Mouse (Mus musculus) stomach, embryonic 14.5 days (tissue): ENCODE measurements around the gene Upk3b. TPM values are rescaled to one million over a fixed set of nuclear protein-coding genes. Genes with fewer than 3 reads are reported as not detected.

Source experiments
- ATAC-seq: fragments of 200-750 bp; cut with Nextera tagmentation; 2 replicates; pipeline ENCODE4 v1.8.0; 2017; ENCODE audit warnings: low read depth, moderate TSS enrichment; ENCODE audit not compliant: insufficient number of reproducible peaks, insufficient read depth, low FRiP score
- H3K27ac ChIP-seq: fragments of 300-500 bp; sonication (generic); 2 replicates; pipeline ENCODE4 v1.5.1; 2014; ENCODE audit warnings: mild to moderate bottlenecking, low read length, moderate library complexity, mixed read lengths
- H3K27me3 ChIP-seq: fragments of 300-500 bp; sonication (generic); 2 replicates; pipeline ENCODE4 v1.6.1; 2014; ENCODE audit warnings: low read length, control low read depth, mixed read lengths; ENCODE audit not compliant: control insufficient read depth, insufficient read depth
- H3K36me3 ChIP-seq: fragments of 300-500 bp; sonication (generic); 2 replicates; pipeline ENCODE4 v1.6.1; 2014; ENCODE audit warnings: mild to moderate bottlenecking, control low read depth, low read length, moderate library complexity, mixed read lengths; ENCODE audit not compliant: control insufficient read depth, insufficient read depth
- H3K4me1 ChIP-seq: fragments of 300-500 bp; sonication (generic); 2 replicates; pipeline ENCODE4 v1.6.1; 2014; ENCODE audit warnings: low read length, control low read depth, mixed read lengths; ENCODE audit not compliant: control insufficient read depth, insufficient read depth
- H3K4me2 ChIP-seq: fragments of 300-500 bp; sonication (generic); replicated peaks from 2 replicates; pipeline ENCODE4 v1.6.1; 2014; ENCODE audit warnings: low read depth, low read length, control low read depth
- H3K4me3 ChIP-seq: fragments of 300-500 bp; sonication (generic); 2 replicates; pipeline ENCODE4 v1.5.1; 2014; ENCODE audit warnings: low read depth, low read length, control low read depth
- H3K9ac ChIP-seq: fragments of 300-500 bp; sonication (generic); replicated peaks from 2 replicates; pipeline ENCODE4 v1.6.1; 2014; ENCODE audit warnings: low read depth, mild to moderate bottlenecking, control low read depth, low read length, moderate library complexity, mixed read lengths
- H3K9me3 ChIP-seq: fragments of 300-500 bp; sonication (generic); 2 replicates; pipeline ENCODE4 v1.6.1; 2016; ENCODE audit warnings: low read depth, low read length, control low read depth; ENCODE audit not compliant: control insufficient read depth
- WGBS: fragments of 180-500 bp; shearing (Covaris S2); extraction: QIAGEN DNeasy Blood & Tissue Kit; methylation state at CpG from one replicate; pipeline ENCODE4 v1.1.7; 2014; 5-methylcytosine and 5-hydroxymethylcytosine counted together
- polyA plus RNA-seq: library from polyadenylated mRNA; unstranded; fragments of >200 nt; fragmentation: Nextera tagmentation; extraction: Ambion mirVana; gene quantifications from 2 replicates; pipeline ENCODE4 v1.2.1, GENCODE M21; 2014

The Upk3b gene
- polyA plus RNA-seq, 1 experiment from 2014 or later: 23.7 TPM

DNA sequence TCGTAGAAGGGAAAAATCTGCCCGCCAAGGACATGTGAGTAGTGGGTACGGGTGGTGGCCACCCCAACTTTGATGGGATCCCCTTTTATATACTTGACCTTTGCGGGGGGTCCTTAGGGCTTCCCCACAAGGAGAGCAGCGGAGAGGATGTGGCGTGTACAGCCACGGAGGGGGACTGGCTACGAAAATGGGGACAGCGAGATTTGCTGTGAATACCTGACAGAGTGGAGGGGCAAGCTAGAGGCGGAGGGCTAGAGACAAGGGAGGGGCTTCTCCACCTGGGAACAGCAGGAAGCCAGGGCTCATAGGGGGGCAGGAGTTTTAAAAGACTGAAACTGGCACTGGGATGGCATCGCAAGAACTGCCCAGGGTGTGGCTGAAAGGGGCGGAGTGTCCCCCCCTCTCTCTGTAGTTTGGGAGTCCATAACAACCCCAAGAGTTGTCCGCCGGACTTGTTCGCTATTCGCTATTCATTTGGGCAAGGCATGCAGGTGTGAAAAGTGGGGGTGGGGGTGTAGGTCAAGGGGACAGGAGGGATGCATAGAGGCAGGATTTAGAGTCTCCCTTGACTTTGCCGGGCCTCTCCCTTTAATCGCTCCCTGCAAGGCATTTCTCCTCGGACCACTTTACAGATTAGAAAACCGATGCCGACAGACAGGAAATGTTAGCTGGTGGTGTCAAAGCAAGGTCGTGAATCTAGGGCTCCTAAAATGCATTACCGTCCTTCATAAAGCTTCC, 46.0 kb downstream of the Upk3b start:
- WGBS: 3% methylated on average over 23 of the region's 23 CpGs
- Histone ChIP-seq H3K9me3 (no peaks in the 10 kb centered on the region), H3K4me1 (peaks cover 10% of the 10 kb centered on the region; the same call in 1 of the 2 replicates), H3K27me3 (no peaks in the 10 kb centered on the region), H3K4me3 (peak overlapping the region; percentile 46), H3K9ac (0 out of 2 replicates have a peak overlapping the region, but pooled peaks have one; percentile 23), H3K27ac (no peak overlapping the region), H3K36me3 (no peaks in the 10 kb centered on the region), H3K4me2 (peak overlapping the region; percentile 83)
- ATAC-seq: peak; percentile 2; the same call in 1 of the 2 replicates

DNA sequence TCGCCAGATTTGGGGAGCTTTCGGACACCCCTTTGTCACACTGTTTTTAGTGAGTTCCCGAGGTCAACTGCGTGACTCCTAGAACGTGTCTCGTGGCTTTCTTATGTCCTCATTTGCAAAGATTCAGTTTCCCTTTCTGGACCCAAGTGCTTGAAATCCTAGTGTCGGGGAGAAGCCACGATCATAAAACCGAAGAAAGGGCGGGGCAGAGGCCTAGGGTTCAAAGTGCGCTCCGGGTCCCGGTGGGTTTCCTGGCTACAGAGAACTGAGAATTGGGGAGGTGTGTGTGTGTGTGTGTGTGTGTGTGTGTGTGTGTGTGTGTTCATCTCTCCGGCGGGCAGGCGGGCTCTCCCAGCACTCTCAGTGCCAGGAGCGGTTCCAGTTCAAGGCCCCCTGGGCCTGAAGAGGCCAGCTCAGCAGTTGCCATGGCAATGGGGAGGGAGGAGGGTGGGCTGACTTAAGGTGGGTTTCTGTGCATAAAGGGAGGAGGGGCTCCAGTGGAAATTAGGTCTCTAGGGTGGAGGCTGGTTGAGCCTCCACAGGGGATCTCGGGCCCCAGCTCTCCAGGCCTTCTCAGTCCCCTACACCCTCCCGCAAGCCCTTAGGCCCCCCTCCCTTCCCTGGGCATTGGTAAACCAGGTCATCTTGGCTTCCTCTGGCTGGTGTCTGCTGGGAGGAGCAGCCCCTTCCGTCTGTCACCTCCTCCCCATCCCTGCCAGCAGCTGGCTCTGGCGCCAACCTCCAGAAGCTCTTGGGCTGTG, 46.8 kb downstream of the Upk3b start:
- ATAC-seq: no peak
- peaks cover 10% of the 10 kb centered on the region; the same call in 1 of the 2 replicates for H3K4me1 ChIP-seq
- WGBS: 18% methylated on average over 21 of the region's 21 CpGs
- no peaks in the 10 kb centered on the region for H3K27me3 ChIP-seq
- no peaks in the 10 kb centered on the region for H3K36me3 ChIP-seq
- peak overlapping the region; percentile 83 for H3K4me2 ChIP-seq
- no peak overlapping the region for H3K9ac ChIP-seq
- peak overlapping the region; percentile 46 for H3K4me3 ChIP-seq
- no peak overlapping the region for H3K27ac ChIP-seq
- H3K9me3 ChIP-seq: no peaks in the 10 kb centered on the region

DNA sequence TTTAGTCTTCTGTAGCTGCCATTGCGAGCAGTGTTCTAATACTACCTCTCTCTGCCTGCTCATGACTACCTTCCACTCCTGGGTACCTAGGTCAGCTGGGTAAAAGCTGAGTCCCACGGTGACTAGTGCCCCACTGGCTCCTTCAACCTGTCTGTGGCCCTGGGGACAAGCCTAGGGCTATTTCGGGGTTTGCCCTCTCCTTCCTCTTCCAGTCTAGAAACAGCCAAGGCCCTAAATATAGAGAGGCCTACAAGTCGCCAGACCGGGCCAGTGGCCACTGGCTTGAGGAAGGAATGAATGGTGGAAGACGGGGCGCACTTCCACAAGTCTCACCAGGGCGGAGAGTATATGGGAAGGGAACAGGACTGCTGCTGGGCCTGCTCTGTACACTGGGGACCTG, 48.0 kb downstream of the Upk3b start:
- Histone ChIP-seq H3K4me2 (no peak overlapping the region), H3K4me3 (no peak overlapping the region), H3K9me3 (no peaks in the 10 kb centered on the region), H3K27me3 (no peaks in the 10 kb centered on the region), H3K27ac (no peak overlapping the region), H3K9ac (no peak overlapping the region), H3K4me1 (peaks cover 10% of the 10 kb centered on the region; the same call in 1 of the 2 replicates), H3K36me3 (no peaks in the 10 kb centered on the region)
- 92% methylated on average over 8 of the region's 8 CpGs for WGBS
- no peak for ATAC-seq

- WGBS: 18% methylated on average over 14 of the region's 14 CpGs
- ATAC-seq: no peak
- H3K36me3 ChIP-seq: no peaks in the 10 kb centered on the region
These were observed 50.7 kb downstream of the Upk3b start for GRCm38 (mm10) chr5:136088821-136089575.

DNA sequence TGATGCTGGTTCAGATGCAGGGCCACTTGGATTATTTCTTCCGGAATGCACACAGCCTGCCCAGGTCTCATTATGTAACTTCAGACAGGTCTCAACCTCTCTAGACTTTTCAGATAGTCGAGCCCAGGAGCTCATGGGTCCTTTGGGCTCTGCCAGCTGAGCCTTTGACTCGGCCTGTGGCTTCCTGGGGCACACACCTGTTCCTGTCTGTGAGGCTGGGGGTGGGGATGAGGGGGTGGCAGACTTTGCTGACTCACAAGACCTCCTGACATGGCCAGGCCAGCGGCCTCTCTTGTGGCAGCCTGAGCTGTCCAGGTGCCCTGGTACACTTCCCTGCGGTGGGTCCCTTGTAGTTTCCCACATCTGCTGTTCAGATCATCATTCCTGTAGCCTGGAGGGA, 53.6 kb downstream of the Upk3b start:
- ATAC-seq: no peak
- H3K27me3 ChIP-seq: no peaks in the 10 kb centered on the region
- WGBS: 63% methylated on average over 5 of the region's 5 CpGs

More at GRCm38 (mm10) chr5:136088821-136089575, 50.7 kb downstream of the Upk3b start:
- Histone ChIP-seq H3K4me1 (peaks cover 7% of the 10 kb centered on the region; the same call in 1 of the 2 replicates), H3K9ac (no peak overlapping the region), H3K27ac (no peak overlapping the region), H3K4me2 (no peak overlapping the region), H3K9me3 (no peaks in the 10 kb centered on the region), H3K27me3 (no peaks in the 10 kb centered on the region), H3K4me3 (no peak overlapping the region)

GRCm38 (mm10) chr5:136094249-136095010, 56.1 kb downstream of the Upk3b start:
- H3K9ac ChIP-seq: no peak overlapping the region
- no peak overlapping the region for H3K4me3 ChIP-seq
- no peak overlapping the region for H3K4me2 ChIP-seq
- H3K36me3 ChIP-seq: no peaks in the 10 kb centered on the region
- no peaks in the 10 kb centered on the region for H3K27me3 ChIP-seq
- no peak for ATAC-seq
- H3K27ac ChIP-seq: no peak overlapping the region
- H3K4me1 ChIP-seq: no peaks in the 10 kb centered on the region
- no peaks in the 10 kb centered on the region for H3K9me3 ChIP-seq
- WGBS: 65% methylated on average over 8 of the region's 8 CpGs

More for the DNA sequence above, 53.6 kb downstream of the Upk3b start:
- no peak overlapping the region for H3K27ac ChIP-seq
- no peak overlapping the region for H3K4me3 ChIP-seq
- no peaks in the 10 kb centered on the region for H3K4me1 ChIP-seq
- H3K4me2 ChIP-seq: no peak overlapping the region
- no peak overlapping the region for H3K9ac ChIP-seq
- no peaks in the 10 kb centered on the region for H3K36me3 ChIP-seq
- no peaks in the 10 kb centered on the region for H3K9me3 ChIP-seq

GRCm38 (mm10) chr5:136095089-136095488, 56.8 kb downstream of the Upk3b start:
- ATAC-seq: no peak
- no peaks in the 10 kb centered on the region for H3K4me1 ChIP-seq
- 67% methylated on average over 7 of the region's 7 CpGs for WGBS
- H3K27ac ChIP-seq: no peak overlapping the region
- H3K4me2 ChIP-seq: no peak overlapping the region
- H3K36me3 ChIP-seq: no peaks in the 10 kb centered on the region
- H3K4me3 ChIP-seq: no peak overlapping the region
- H3K27me3 ChIP-seq: no peaks in the 10 kb centered on the region
- H3K9me3 ChIP-seq: no peaks in the 10 kb centered on the region
- no peak overlapping the region for H3K9ac ChIP-seq
